Mouse (Mus musculus) CH12.LX (cell line): ENCODE measurements around the gene Evi5. TPM values are rescaled to one million over a fixed set of nuclear protein-coding genes. Genes with fewer than 3 reads are reported as not detected.

ENCODE experiments used
- DNase-seq: peaks from one replicate; pipeline ENCODE4 v3.0.0-alpha.2; 2013; ENCODE audit errors: extremely low read depth
- H3K27ac ChIP-seq: 2 replicates; pipeline ENCODE4 v1.5.1; 2012; ENCODE audit warnings: low read depth, mild to moderate bottlenecking, control low read depth, moderate library complexity; ENCODE audit not compliant: insufficient read depth
- H3K27me3 ChIP-seq: replicated peaks from 2 replicates; pipeline ENCODE3; 2012; ENCODE audit warnings: inconsistent platforms
- H3K36me3 ChIP-seq, 2 experiments: replicated peaks in 1 of 2; 2 replicates each; pipeline versions ENCODE3 to v1.6.1; 2012; ENCODE audit warnings: inconsistent platforms in 1 of 2, low read length in 1 of 2, mild to moderate bottlenecking in 1 of 2, mixed read lengths in 1 of 2, moderate library complexity in 1 of 2; ENCODE audit not compliant: control insufficient read depth in 1 of 2, insufficient read depth in 1 of 2
- H3K4me1 ChIP-seq, 2 experiments: 2 replicates each; pipeline ENCODE4 v1.6.1; 2012; ENCODE audit warnings: inconsistent platforms in 1 of 2, moderate library complexity in 1 of 2; ENCODE audit not compliant: insufficient read depth in 2 of 2, control insufficient read depth in 1 of 2
- H3K4me2 ChIP-seq: 2 replicates; pipeline ENCODE4 v1.6.1; 2012; ENCODE audit warnings: low read depth, mild to moderate bottlenecking, control low read depth; ENCODE audit not compliant: poor library complexity, insufficient read depth, severe bottlenecking
- H3K4me3 ChIP-seq, 3 experiments: fragments of 150-350 bp in 1 of 3; sonication (generic) in 1 of 3; replicated peaks in 1 of 3; 2 replicates each; pipeline versions ENCODE3 to v1.5.1; 2011 to 2012; ENCODE audit warnings: low read depth in 2 of 3, low read length in 2 of 3, mild to moderate bottlenecking in 2 of 3, moderate library complexity in 2 of 3, control low read depth in 1 of 3, improper control_type of control experiment in 1 of 3, inconsistent platforms in 1 of 3, mixed read lengths in 1 of 3; ENCODE audit not compliant: poor library complexity in 1 of 3
- H3K79me2 ChIP-seq: replicated peaks from 2 replicates; pipeline ENCODE4 v1.6.1; 2012; ENCODE audit warnings: mild to moderate bottlenecking, moderate library complexity; ENCODE audit not compliant: control insufficient read depth, poor library complexity, insufficient read depth, severe bottlenecking; ENCODE audit errors: extremely low read depth
- H3K9ac ChIP-seq: 2 replicates; pipeline ENCODE4 v1.6.1; 2012; ENCODE audit warnings: low read depth, mild to moderate bottlenecking, control low read depth, moderate library complexity; ENCODE audit not compliant: insufficient read depth
- H3K9me3 ChIP-seq: replicated peaks from 2 replicates; pipeline ENCODE3; 2012; ENCODE audit warnings: low read length, inconsistent platforms, mixed read lengths
- EP300 ChIP-seq: IDR thresholded peaks from 2 replicates; pipeline ENCODE4 v1.6.1; 2011; ENCODE audit warnings: low read length, improper control_type of control experiment
- ETS1 ChIP-seq: conservative IDR thresholded peaks from 2 replicates; pipeline ENCODE4 v1.6.1; 2012; ENCODE audit warnings: low read depth, mild to moderate bottlenecking, inconsistent platforms, low read length, improper control_type of control experiment, moderate library complexity
- JUN ChIP-seq: IDR thresholded peaks from 2 replicates; pipeline ENCODE4 v1.6.1; 2011; ENCODE audit warnings: low read depth, mild to moderate bottlenecking, low read length, improper control_type of control experiment, moderate library complexity; ENCODE audit not compliant: insufficient read depth
- KAT2A ChIP-seq: IDR thresholded peaks from 2 replicates; pipeline ENCODE4 v1.6.1; 2012; ENCODE audit warnings: low read length, improper control_type of control experiment, inconsistent platforms; ENCODE audit not compliant: insufficient replicate concordance
- MAFK ChIP-seq: IDR thresholded peaks from 2 replicates; pipeline ENCODE4 v1.6.1; 2011; ENCODE audit warnings: low read length, improper control_type of control experiment; ENCODE audit not compliant: insufficient replicate concordance
- MAX ChIP-seq: IDR thresholded peaks from 2 replicates; pipeline ENCODE4 v1.6.1; 2011; ENCODE audit warnings: low read length, improper control_type of control experiment
- MAZ ChIP-seq: IDR thresholded peaks from 2 replicates; pipeline ENCODE4 v1.6.1; 2012; ENCODE audit warnings: low read depth, mild to moderate bottlenecking, inconsistent platforms, low read length, improper control_type of control experiment, moderate library complexity
- PAX5 ChIP-seq: IDR thresholded peaks from 2 replicates; pipeline ENCODE4 v1.6.1; 2012; ENCODE audit warnings: low read length, inconsistent platforms, mixed read lengths
- POLR2AphosphoS2 ChIP-seq: IDR thresholded peaks from 2 replicates; pipeline ENCODE4 v1.6.1; 2011; ENCODE audit warnings: low read depth, low read length, improper control_type of control experiment
- RAD21 ChIP-seq: IDR thresholded peaks from 2 replicates; pipeline ENCODE4 v1.6.1; 2011; ENCODE audit warnings: low read depth, mild to moderate bottlenecking, low read length, improper control_type of control experiment, moderate library complexity
- SMC3 ChIP-seq: IDR thresholded peaks from 2 replicates; pipeline ENCODE4 v1.6.1; 2011; ENCODE audit warnings: low read depth, low read length, improper control_type of control experiment
- UBTF ChIP-seq: IDR thresholded peaks from 2 replicates; pipeline ENCODE4 v1.6.1; 2012; ENCODE audit warnings: low read depth, mild to moderate bottlenecking, inconsistent platforms, low read length, improper control_type of control experiment, moderate library complexity
- USF1 ChIP-seq: IDR thresholded peaks from 2 replicates; pipeline ENCODE4 v1.6.1; 2014; ENCODE audit warnings: low read depth, mild to moderate bottlenecking, inconsistent platforms, low read length, improper control_type of control experiment
- ZKSCAN1 ChIP-seq: IDR thresholded peaks from 2 replicates; pipeline ENCODE4 v1.6.1; 2012; ENCODE audit warnings: low read depth, inconsistent platforms, low read length, improper control_type of control experiment, borderline replicate concordance
- dilution Hi-C: fragments of 300-500 bp; cut with MboI; formaldehyde crosslinking; loops from 2 replicates; pipeline ENCODE4 v1.14.3; 2020; ENCODE audit warnings: low sequenced_read_pairs; ENCODE audit not compliant: extremely low pct_unique_long_range_greater_than_20kb, extremely low pct_ligation_motif_present
- in situ Hi-C: fragments of 300-500 bp; cut with MboI; formaldehyde crosslinking; loops from 3 replicates; pipeline ENCODE4 v1.14.3; 2019; ENCODE audit warnings: low sequenced_read_pairs, low pct_ligation_motif_present, low pct_unique_long_range_greater_than_20kb, mixed read lengths
- polyA plus RNA-seq: library from polyadenylated mRNA; unstranded; fragments of >175 nt; gene quantifications from 2 replicates; pipeline ENCODE4 v1.2.1, GENCODE M21; 2012; ENCODE audit warnings: low read depth; ENCODE audit not compliant: insufficient read length
- total RNA-seq, 2 experiments: library from RNA; depleted of rRNA; stranded (reverse); fragments of 300-350 nt in 1 of 2; fragments of >200 nt in 1 of 2; gene quantifications; 2 replicates each; pipeline ENCODE4 v1.2.3; 2012 to 2014

Gene Evi5
- total and polyA plus RNA-seq, 3 experiments, result 3.2 to 6.3 (median 3.8) TPM

GRCm38 (mm10) chr5:107853807-107854206 lies 21.1 kb downstream of the Evi5 start:
- Histone ChIP-seq H3K4me2 (no peak overlapping the region), H3K9ac (no peak overlapping the region), H3K36me3 (no peaks in the 10 kb centered on the region), H3K27me3 (no peaks in the 10 kb centered on the region), H3K27ac (no peak overlapping the region), H3K9me3 (peaks cover 5% of the 10 kb centered on the region), H3K4me3 (no peak overlapping the region), H3K79me2 (no peaks in the 10 kb centered on the region), H3K4me1 (peaks cover 0 to 9% of the 10 kb centered on the region in 2 experiments; a peak in 2 of 4 replicates)
- DNase-seq, result no peak
- dilution Hi-C loops (no loop called here), in situ Hi-C loops (no loop called here)
- TF ChIP-seq PAX5, result no peak
- TF ChIP-seq EP300, result no peak
- TF ChIP-seq USF1, result no peak
- no peak for TF ChIP-seq ETS1
- TF ChIP-seq POLR2AphosphoS2, result no peak
- TF ChIP-seq UBTF, result no peak
- no peak for TF ChIP-seq RAD21
- TF ChIP-seq MAX, result no peak
- TF ChIP-seq JUN, result no peak

GRCm38 (mm10) chr5:107848964-107849363 lies 25.9 kb downstream of the Evi5 start:
- dilution Hi-C loops, result no loop called here
- Histone ChIP-seq H3K27me3 (no peaks in the 10 kb centered on the region), H3K9ac (no peak overlapping the region), H3K9me3 (peaks cover 5% of the 10 kb centered on the region), H3K27ac (no peak overlapping the region), H3K79me2 (no peaks in the 10 kb centered on the region), H3K4me3 (no peak overlapping the region), H3K36me3 (no peaks in the 10 kb centered on the region), H3K4me2 (no peak overlapping the region), H3K4me1 (peaks cover 2 to 27% of the 10 kb centered on the region in 2 experiments; a peak in 2 of 4 replicates)
- DNase-seq, result no peak
- peak; percentile 100 for TF ChIP-seq MAFK
- TF ChIP-seq MAZ, result no peak
- TF ChIP-seq, all 38 proteins: peak for 1
- in situ Hi-C loops, result no loop called here

GRCm38 (mm10) chr5:107847817-107848216 lies 27.1 kb downstream of the Evi5 start:
- Histone ChIP-seq H3K4me1 (peaks cover 2 to 22% of the 10 kb centered on the region in 2 experiments; a peak in 1 of 4 replicates), H3K79me2 (no peaks in the 10 kb centered on the region), H3K36me3 (no peaks in the 10 kb centered on the region), H3K9me3 (peaks cover 5% of the 10 kb centered on the region), H3K27me3 (no peaks in the 10 kb centered on the region), H3K27ac (no peak overlapping the region), H3K4me2 (no peak overlapping the region), H3K4me3 (no peak overlapping the region), H3K9ac (no peak overlapping the region)
- in situ Hi-C loops (no loop called here), dilution Hi-C loops (no loop called here)
- DNase-seq, result no peak
- TF ChIP-seq SMC3, result no peak
- TF ChIP-seq ZKSCAN1, result no peak
- TF ChIP-seq PAX5, result no peak
- no peak for TF ChIP-seq KAT2A
